Mouse (Mus musculus) thymus, postnatal 25 days (tissue): ENCODE data around the gene Bbs2.

ENCODE experiments used
- DNase-seq: peaks from one replicate; pipeline ENCODE4 v3.0.0; 2022

The Bbs2 gene

GRCm38 (mm10) chr8:94094281-94094680, 4.4 kb downstream of the Bbs2 start:
- no peak for DNase-seq

- DNase-seq: no peak
Measured at GRCm38 (mm10) chr8:94092848-94093247, 5.9 kb downstream of the Bbs2 start.

- DNase-seq: no peak
Measured at GRCm38 (mm10) chr8:94089715-94090114, 9.0 kb downstream of the Bbs2 start.

- DNase-seq: no peak
Measured at GRCm38 (mm10) chr8:94087964-94088363, 10.8 kb downstream of the Bbs2 start.

- no peak for DNase-seq
Measured at GRCm38 (mm10) chr8:94076461-94077192, 22.1 kb downstream of the Bbs2 start.

GRCm38 (mm10) chr8:94068793-94069192, 29.9 kb downstream of the Bbs2 start:
- no peak for DNase-seq

GRCm38 (mm10) chr8:94066121-94066863, 32.4 kb downstream of the Bbs2 start:
- DNase-seq: no peak

GRCm38 (mm10) chr8:94057157-94057854, 41.4 kb downstream of the Bbs2 start:
- peak; percentile 34 for DNase-seq

GRCm38 (mm10) chr8:94052696-94053095, 46.0 kb downstream of the Bbs2 start:
- no peak for DNase-seq

- DNase-seq: no peak
Measured at GRCm38 (mm10) chr8:94047845-94048244, 50.9 kb downstream of the Bbs2 start.

GRCm38 (mm10) chr8:94037806-94038205, 60.9 kb downstream of the Bbs2 start:
- DNase-seq: no peak

GRCm38 (mm10) chr8:94036944-94037524, 61.7 kb downstream of the Bbs2 start, which contains the start of the genes Nudt21 and Ogfod1:
Nudt21 (minus strand) TSS chr8:94037031.
Ogfod1 (plus strand) TSS chr8:94037198.
- peak; percentile 94 for DNase-seq

- peak; percentile 66 for DNase-seq
Measured at GRCm38 (mm10) chr8:94036541-94036940, 62.2 kb downstream of the Bbs2 start.

GRCm38 (mm10) chr8:94035200-94035599, 63.5 kb downstream of the Bbs2 start:
- no peak for DNase-seq

- no peak for DNase-seq
Measured at GRCm38 (mm10) chr8:94033601-94034000, 65.1 kb downstream of the Bbs2 start.

- DNase-seq: no peak
Measured at GRCm38 (mm10) chr8:94029701-94030100, 69.0 kb downstream of the Bbs2 start.

- DNase-seq: no peak
Measured at GRCm38 (mm10) chr8:94023916-94024315, 74.8 kb downstream of the Bbs2 start.
